Comparison of ENCODE assay signal across 10 mouse cellular contexts in genomic region chr4:57860204-57860611, GRCm38 (mm10). TPM values are rescaled to one million over a fixed set of nuclear protein-coding genes. Genes with fewer than 3 reads are reported as not detected.
DNase-seq lines count a peak whose midpoint lies in the region; TF ChIP-seq lines count a peak whose summit lies in the region.
"Had no signal": no experiment of that assay in that cellular context is flagged by ENCODE, and none has a peak within 500 bp of the region (broad histone marks: within the 10 kb centered on the region; RNA-seq: fewer than 3 reads in every experiment).

No protein-coding gene starts in this region.

- no peak overlapping the region for H3K4me3 ChIP-seq in left cerebral cortex, adult 2 months
- H3K4me3 ChIP-seq: megakaryocyte, embryonic 14.5 days; neural tube, embryonic 13.5 days had no signal

- no peak; the same call in 1 of the 2 replicates for TF ChIP-seq CTCF in left cerebral cortex, adult 2 months (IDR thresholded peaks at IDR 0.05)

- intact Hi-C loops in left cerebral cortex, adult 2 months (cut with DNase I): no loop called here

- peak; percentile 27 for DNase-seq in ovary, adult 18-20 months (ENCODE audit: low spot score)
- DNase-seq in ovary, postnatal 14 days (ENCODE audit: low spot score): no peak
- peak; percentile 88 to 94 for DNase-seq in heart, adult 9 months (ENCODE audit: low spot score in 2 of 2)
- DNase-seq in kidney, postnatal 10 days: peak; percentile 64
- DNase-seq in natural killer cell, adult 2 months (ENCODE audit: low spot score in 2 of 2): no peak
- no peak for DNase-seq in layer of hippocampus, adult 9-11 months
- no peak for DNase-seq in left cerebral cortex, adult 2 months (ENCODE audit: extremely low spot score in 1 of 2, low spot score in 2 of 2)

- no peak overlapping the region for H3K27ac ChIP-seq in left cerebral cortex, adult 2 months
- H3K27ac ChIP-seq: neural tube, embryonic 13.5 days had no signal

RNA-seq across cellular contexts. Expression of gene D630039A03Rik, which starts 55.9 kb away (rescaled TPM):
- total RNA-seq in left cerebral cortex, adult 2 months (2021): under 1 TPM; 0.27 to 0.42 TPM
- total RNA-seq: MEL had no signal

Comparison
In these comparisons a context has a peak if more than half of its experiments do, and no peak if none do; other contexts are left out.
1. DNase-seq: peak in ovary, adult 18-20 months (single experiment), heart, adult 9 months (2 of 2) and kidney, postnatal 10 days (single experiment); none in ovary, postnatal 14 days (single experiment), natural killer cell, adult 2 months (0 of 2), layer of hippocampus, adult 9-11 months (single experiment) and left cerebral cortex, adult 2 months (0 of 2).